Mouse (Mus musculus): ENCODE measurements around the gene Bag1.

DNA sequence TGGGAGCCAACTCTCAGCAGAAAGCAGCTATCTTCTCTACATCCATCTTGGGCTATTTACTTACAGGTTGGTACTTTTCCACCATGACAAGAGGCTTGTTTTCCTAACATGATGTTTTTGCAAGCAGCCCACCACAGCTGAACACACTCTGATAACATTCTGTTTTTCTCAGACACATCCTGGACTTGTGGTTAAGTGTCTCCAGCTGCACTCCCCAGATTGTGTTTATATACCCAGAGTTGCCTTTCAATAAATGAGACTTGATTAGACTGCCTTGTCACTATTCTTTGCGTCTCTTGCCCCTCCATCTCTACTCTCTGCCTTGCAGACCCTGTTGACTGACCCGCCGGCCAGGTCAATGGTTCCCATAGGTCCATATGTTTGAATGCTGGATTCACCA is 48.0 kb downstream of the Bag1 start:
- TF ChIP-seq CTCF (IDR thresholded peaks at IDR 0.05; ENCODE audit: insufficient read depth, low read length) (no peak), POLR2A (IDR thresholded peaks at IDR 0.05; ENCODE audit: borderline replicate concordance, extremely low read depth, low read depth, low read length) (no peak)

All from lung, adult 2 months (tissue).